Mouse (Mus musculus) embryo, embryonic 11 days (tissue): ENCODE measurements around the gene Lig4.

Experiments used
- DNase-seq: peaks from one replicate; pipeline ENCODE4 v3.0.0-alpha.2; 2015

Lig4 gene

GRCm38 (mm10) chr8:9929746-9930445 lies 47.6 kb downstream of the Lig4 start:
- no peak for DNase-seq
